Mouse (Mus musculus) heart, embryonic 16.5 days (tissue): ENCODE measurements around the gene Pou2f2. TPM values are rescaled to one million over a fixed set of nuclear protein-coding genes. Genes with fewer than 3 reads are reported as not detected.
"Not testable (repeated sequence)": the region's sequence is repeated elsewhere in the genome, so short reads cannot be mapped to it uniquely, and the experiment has no call there.

Experiments
- ATAC-seq: fragments of 200-750 bp; cut with Nextera tagmentation; replicated peaks from 2 replicates; pipeline ENCODE4 v1.8.0; 2017; ENCODE audit warnings: moderate number of reproducible peaks; ENCODE audit not compliant: insufficient read depth, low FRiP score; ENCODE audit errors: extremely low read depth
- H3K27ac ChIP-seq: fragments of 300-500 bp; sonication (generic); 2 replicates; pipeline ENCODE4 v1.5.1; 2014; ENCODE audit warnings: mild to moderate bottlenecking, low read length, control low read depth, moderate library complexity
- H3K27me3 ChIP-seq: fragments of 300-500 bp; sonication (generic); 2 replicates; pipeline ENCODE4 v1.6.1; 2014; ENCODE audit warnings: low read length, mixed read lengths; ENCODE audit not compliant: control insufficient read depth, insufficient read depth
- H3K36me3 ChIP-seq: fragments of 300-500 bp; sonication (generic); 2 replicates; pipeline ENCODE4 v1.6.1; 2014; ENCODE audit not compliant: control insufficient read depth, insufficient read depth
- H3K4me1 ChIP-seq: fragments of 300-500 bp; sonication (generic); 2 replicates; pipeline ENCODE4 v1.6.1; 2014; ENCODE audit warnings: low read length, mixed read lengths; ENCODE audit not compliant: control insufficient read depth, insufficient read depth
- H3K4me2 ChIP-seq: fragments of 300-500 bp; sonication (generic); 2 replicates; pipeline ENCODE4 v1.6.1; 2014; ENCODE audit warnings: low read depth, mild to moderate bottlenecking, control low read depth, low read length
- H3K4me3 ChIP-seq: fragments of 300-500 bp; sonication (generic); 2 replicates; pipeline ENCODE4 v1.5.1; 2014; ENCODE audit warnings: mild to moderate bottlenecking, control low read depth, low read length
- H3K9ac ChIP-seq: fragments of 300-500 bp; sonication (generic); 2 replicates; pipeline ENCODE4 v1.6.1; 2014; ENCODE audit warnings: low read length, control low read depth
- H3K9me3 ChIP-seq: fragments of 300-500 bp; sonication (generic); replicated peaks from 2 replicates; pipeline ENCODE4 v1.6.1; 2016; ENCODE audit warnings: low read length; ENCODE audit not compliant: control insufficient read depth
- WGBS: fragments of 180-500 bp; shearing (Covaris S2); extraction: QIAGEN DNeasy Blood & Tissue Kit; methylation state at CpG from one replicate; pipeline ENCODE4 v1.1.7; 2014; 5-methylcytosine and 5-hydroxymethylcytosine counted together
- microRNA-seq: library from miRNA; unstranded; fragments of <30 nt; microRNA quantifications from one replicate; pipeline ENCODE4, GENCODE M21; 2017
- polyA plus RNA-seq: library from polyadenylated mRNA; unstranded; fragments of >200 nt; fragmentation: Nextera tagmentation; extraction: Ambion mirVana; gene quantifications from 2 replicates; pipeline ENCODE4 v1.2.1, GENCODE M21; 2015

Pou2f2 gene
- polyA plus RNA-seq, 1 experiment from 2014 or later, result 0.58 TPM

DNA sequence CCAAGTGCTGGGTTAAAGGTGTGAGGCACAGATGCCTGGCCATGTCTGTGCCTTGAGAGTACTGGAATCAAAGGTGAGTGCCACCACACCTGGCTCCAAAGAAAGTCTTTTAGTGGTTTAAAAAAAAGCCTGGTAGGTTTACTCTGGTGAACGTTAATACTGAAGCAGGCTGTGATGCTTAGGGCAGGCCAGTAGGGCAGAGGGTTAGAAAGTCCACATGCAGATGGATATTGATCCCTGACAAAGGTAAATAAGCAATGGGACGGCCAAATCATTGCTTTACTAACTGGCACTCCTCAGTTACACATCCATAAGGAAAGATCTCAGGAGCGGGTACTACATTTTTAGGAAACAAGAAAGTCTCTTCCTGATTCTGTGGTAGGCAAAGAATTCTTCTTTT, 126.9 kb downstream of the Pou2f2 start:
- Histone ChIP-seq H3K4me2 (no peak overlapping the region), H3K9me3 (no peaks in the 10 kb centered on the region), H3K27me3 (no peaks in the 10 kb centered on the region), H3K27ac (no peak overlapping the region), H3K9ac (no peak overlapping the region), H3K4me1 (peaks cover 19% of the 10 kb centered on the region), H3K4me3 (no peak overlapping the region), H3K36me3 (peaks cover 10% of the 10 kb centered on the region; the same call in 1 of the 2 replicates)
- WGBS, result 87% methylated on average over 3 of the region's 3 CpGs
- no peak for ATAC-seq

DNA sequence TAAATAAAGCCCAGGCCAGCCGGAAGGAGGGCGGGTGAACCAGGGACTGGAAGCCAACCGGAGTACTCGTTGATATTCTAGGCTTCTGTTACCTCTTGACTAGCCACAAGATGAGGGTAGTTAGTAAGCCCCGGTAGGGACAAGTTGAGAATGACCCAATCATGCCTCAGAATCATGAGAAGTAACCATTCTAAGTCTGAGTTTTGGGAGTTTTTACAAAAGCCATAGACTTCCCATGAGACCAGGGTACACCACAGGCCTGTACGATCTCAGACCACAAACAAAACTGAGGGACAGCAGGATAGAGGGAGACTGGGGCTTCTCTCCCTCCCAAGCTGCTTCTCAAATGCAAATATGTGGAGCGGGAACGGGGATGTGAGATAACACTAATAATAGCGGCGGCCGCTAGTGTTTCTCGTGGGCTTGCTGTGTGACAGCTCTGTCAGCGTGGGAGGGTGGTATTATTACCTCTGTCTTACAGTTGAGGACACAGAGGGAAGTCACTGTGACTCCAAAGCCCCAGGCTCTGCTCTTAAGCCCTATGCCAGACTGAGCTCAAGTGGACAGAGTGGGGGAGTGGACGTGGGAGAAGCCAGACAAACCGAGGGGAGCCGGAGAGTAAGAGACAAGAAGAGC, 130.1 kb downstream of the Pou2f2 start:
- no peaks in the 10 kb centered on the region for H3K36me3 ChIP-seq

DNA sequence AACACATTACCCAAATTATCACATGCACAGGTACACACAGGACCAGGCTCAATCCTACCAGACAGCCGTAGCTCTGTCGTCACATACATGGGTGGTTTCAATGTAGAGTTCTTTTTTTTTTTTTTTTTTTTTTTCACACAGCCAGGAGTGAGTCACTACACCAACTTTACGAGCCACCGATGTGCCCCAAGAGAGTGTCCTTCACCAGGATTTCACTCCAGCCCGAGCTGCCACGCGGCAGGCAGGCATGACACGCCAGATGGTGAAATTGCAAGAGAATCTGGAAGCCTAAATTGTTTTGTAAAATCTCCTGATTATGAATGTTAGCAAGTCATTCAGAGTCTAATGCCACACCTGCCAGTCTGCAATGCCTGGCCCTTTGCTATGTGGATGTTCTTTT, 132.2 kb downstream of the Pou2f2 start:
- no peaks in the 10 kb centered on the region for H3K27me3 ChIP-seq
- WGBS, result 78% methylated on average over 8 of the region's 8 CpGs
- no peak overlapping the region for H3K27ac ChIP-seq
- H3K4me1 ChIP-seq, result peaks cover 7% of the 10 kb centered on the region; the same call in 1 of the 2 replicates
- H3K4me2 ChIP-seq, result no peak overlapping the region
- H3K9ac ChIP-seq, result no peak overlapping the region
- H3K4me3 ChIP-seq, result no peak overlapping the region
- H3K9me3 ChIP-seq, result no peaks in the 10 kb centered on the region
- H3K36me3 ChIP-seq, result no peaks in the 10 kb centered on the region
- no peak for ATAC-seq

More for the DNA sequence above, 130.1 kb downstream of the Pou2f2 start:
- ATAC-seq, result no peak
- H3K27me3 ChIP-seq, result no peaks in the 10 kb centered on the region
- H3K27ac ChIP-seq, result no peak overlapping the region
- no peaks in the 10 kb centered on the region for H3K9me3 ChIP-seq
- 59% methylated on average over 16 of the region's 16 CpGs for WGBS
- peaks cover 7% of the 10 kb centered on the region; the same call in 1 of the 2 replicates for H3K4me1 ChIP-seq
- no peak overlapping the region for H3K4me2 ChIP-seq
- no peak overlapping the region for H3K9ac ChIP-seq
- no peak overlapping the region for H3K4me3 ChIP-seq

DNA sequence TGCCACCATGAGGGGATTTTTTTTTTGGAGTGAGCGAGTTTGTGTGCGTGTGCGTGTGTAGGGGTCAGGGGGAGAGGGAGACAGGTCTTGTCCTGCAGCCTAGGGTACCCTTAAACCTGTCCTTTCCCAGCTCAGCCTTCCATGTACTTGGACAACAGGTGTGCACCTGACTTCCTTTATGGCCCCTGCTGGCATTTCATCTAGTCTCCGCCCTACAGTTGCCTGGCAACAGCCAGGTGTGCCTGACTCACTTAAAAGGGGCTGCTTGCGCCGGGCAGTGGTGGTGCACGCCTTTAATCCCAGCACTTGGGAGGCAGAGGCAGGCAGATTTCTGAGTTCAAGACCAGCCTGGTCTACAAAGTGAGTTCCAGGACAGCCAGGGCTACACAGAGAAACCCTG, 134.9 kb downstream of the Pou2f2 start:
- H3K4me3 ChIP-seq, H3K4me1 ChIP-seq, H3K27ac ChIP-seq, ATAC-seq, H3K9me3 ChIP-seq, H3K4me2 ChIP-seq, H3K27me3 ChIP-seq, H3K36me3 ChIP-seq, H3K9ac ChIP-seq: not testable (repeated sequence)
- WGBS, result 89% methylated on average over 7 of the region's 7 CpGs

DNA sequence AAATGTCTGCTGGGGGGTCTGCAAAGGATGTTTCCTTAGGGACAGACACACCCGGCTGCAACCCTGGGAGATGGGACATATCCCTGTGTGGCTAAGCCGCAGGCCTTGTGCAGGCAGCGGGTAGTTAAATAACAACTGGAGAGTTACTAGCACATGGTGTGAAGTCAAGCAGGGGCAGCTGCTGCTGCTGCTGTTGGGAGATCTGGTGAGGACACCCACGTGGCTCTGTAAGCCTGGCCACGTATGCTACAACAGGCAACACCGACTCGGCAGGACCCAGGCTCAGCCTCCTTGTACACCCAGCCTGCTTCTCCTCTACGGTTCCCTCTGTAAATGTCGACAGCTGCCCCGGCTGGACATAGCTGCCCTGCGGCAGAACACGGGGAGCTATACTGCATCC, 137.6 kb downstream of the Pou2f2 start:
- H3K9me3 ChIP-seq, result no peaks in the 10 kb centered on the region
- no peaks in the 10 kb centered on the region for H3K27me3 ChIP-seq
- no peaks in the 10 kb centered on the region for H3K4me1 ChIP-seq
- H3K4me2 ChIP-seq, result no peak overlapping the region
- WGBS, result 86% methylated on average over 12 of the region's 12 CpGs
- H3K27ac ChIP-seq, result no peak overlapping the region
- no peak overlapping the region for H3K4me3 ChIP-seq
- no peaks in the 10 kb centered on the region for H3K36me3 ChIP-seq
- ATAC-seq, result no peak
- H3K9ac ChIP-seq, result no peak overlapping the region

Small RNA genes within 50 kb of the gene (microRNA-seq; reads per million reads assigned to microRNA genes)
- gene Mir6537 (not detected), gene Mir7048 (not detected)

Other genes with a start within 250 kb of the Pou2f2 start
- not detected in 2 replicates for gene Gm4881, start 235.2 kb downstream of the Pou2f2 start, polyA plus RNA-seq
- gene Rabac1, start 207.0 kb downstream of the Pou2f2 start, polyA plus RNA-seq, result 270 and 275 TPM in 2 replicates
- gene Atp1a3, start 173.8 kb downstream of the Pou2f2 start, polyA plus RNA-seq, result 0.32 and 0.66 TPM in 2 replicates
- gene Grik5, start 107.4 kb downstream of the Pou2f2 start, polyA plus RNA-seq, result 2.3 and 3.0 TPM in 2 replicates
- 19.6 and 19.7 TPM in 2 replicates for gene Zfp574, start 107.2 kb downstream of the Pou2f2 start, polyA plus RNA-seq
- gene Dedd2, start 40.9 kb upstream of the Pou2f2 start, polyA plus RNA-seq, result 8.3 and 8.6 TPM in 2 replicates
- 2.2 and 2.3 TPM in 2 replicates for gene Zfp526, start 41.7 kb upstream of the Pou2f2 start, polyA plus RNA-seq
- gene Gsk3a, start 58.1 kb upstream of the Pou2f2 start, polyA plus RNA-seq, result 6.7 and 6.8 TPM in 2 replicates
- 8.5 and 11.2 TPM in 2 replicates for gene Erf, start 71.0 kb upstream of the Pou2f2 start, polyA plus RNA-seq
- 22.7 and 24.7 TPM in 2 replicates for gene Cic, start 88.0 kb upstream of the Pou2f2 start, polyA plus RNA-seq
- 111 and 121 TPM in 2 replicates for gene Pafah1b3, start 118.3 kb upstream of the Pou2f2 start, polyA plus RNA-seq
- gene Prr19, start 121.7 kb upstream of the Pou2f2 start, polyA plus RNA-seq, result not detected in 2 replicates
- 0.08 and 0.20 TPM in 2 replicates for gene Tmem145, start 126.4 kb upstream of the Pou2f2 start, polyA plus RNA-seq
- 7.4 and 8.7 TPM in 2 replicates for gene Megf8, start 137.4 kb upstream of the Pou2f2 start, polyA plus RNA-seq
- gene Cnfn, start 190.0 kb upstream of the Pou2f2 start, polyA plus RNA-seq, result 0.74 and 0.87 TPM in 2 replicates
- gene Lipe, start 219.0 kb upstream of the Pou2f2 start, polyA plus RNA-seq, result 8.3 and 8.6 TPM in 2 replicates
- 0.38 and 0.41 TPM in 2 replicates for gene Cxcl17, start 233.2 kb upstream of the Pou2f2 start, polyA plus RNA-seq